Mouse (Mus musculus) liver, adult 2 months (tissue): Measurements from ENCODE around the gene Ddx6. TPM values are rescaled to one million over a fixed set of nuclear protein-coding genes. Genes with fewer than 3 reads are reported as not detected.
A peak's percentile ranks its signal among the peaks of the same experiment; 100 is the strongest.

Source experiments
- DNase-seq: peaks from one replicate; pipeline ENCODE4 v3.0.0-alpha.2; 2011; ENCODE audit warnings: low read depth, low spot score; ENCODE audit errors: extremely low read depth
- H3K27ac ChIP-seq: fragments of 200-500 bp; replicated peaks from 2 replicates; pipeline ENCODE4 v1.5.1; 2012; ENCODE audit warnings: low read depth, mild to moderate bottlenecking, control low read depth, inconsistent platforms, low read length; ENCODE audit not compliant: insufficient read depth
- H3K27me3 ChIP-seq: fragments of 200-500 bp; 2 replicates; pipeline ENCODE4 v1.6.1; 2012; ENCODE audit warnings: mild to moderate bottlenecking, moderate library complexity, low read length, inconsistent platforms; ENCODE audit not compliant: control insufficient read depth, insufficient read depth
- H3K36me3 ChIP-seq: fragments of 200-500 bp; 2 replicates; pipeline ENCODE4 v1.6.1; 2012; ENCODE audit warnings: low read length, inconsistent platforms; ENCODE audit not compliant: control insufficient read depth, insufficient read depth
- H3K4me1 ChIP-seq: fragments of 200-500 bp; 2 replicates; pipeline ENCODE4 v1.6.1; 2011; ENCODE audit warnings: low read length; ENCODE audit not compliant: control insufficient read depth, insufficient read depth
- H3K4me3 ChIP-seq: fragments of 200-500 bp; 2 replicates; pipeline ENCODE4 v1.5.1; 2011; ENCODE audit warnings: low read depth, mild to moderate bottlenecking, control low read depth, low read length, moderate library complexity; ENCODE audit not compliant: insufficient read depth
- H3K79me2 ChIP-seq: fragments of 200-500 bp; 2 replicates; pipeline ENCODE4 v1.6.1; 2012; ENCODE audit warnings: inconsistent platforms, mild to moderate bottlenecking, low read length, moderate library complexity; ENCODE audit not compliant: control insufficient read depth, insufficient read depth
- H3K9ac ChIP-seq: fragments of 200-500 bp; 2 replicates; pipeline ENCODE4 v1.6.1; 2012; ENCODE audit warnings: low read depth, mild to moderate bottlenecking, control low read depth, inconsistent platforms, low read length
- CTCF ChIP-seq: fragments of 200-500 bp; IDR thresholded peaks from 2 replicates; pipeline ENCODE4 v1.5.1; 2011; ENCODE audit warnings: low read depth, low read length, control low read depth
- POLR2A ChIP-seq: fragments of 200-500 bp; IDR thresholded peaks from 2 replicates; pipeline ENCODE4 v1.6.1; 2011; ENCODE audit warnings: low read length, control low read depth; ENCODE audit not compliant: insufficient read depth; ENCODE audit errors: extremely low read depth
- WGBS: fragments of 180-500 bp; shearing (Covaris S2); methylation state at CpG from one replicate; pipeline ENCODE4 v1.1.7; 2018; 5-methylcytosine and 5-hydroxymethylcytosine counted together
- polyA plus RNA-seq: library from polyadenylated mRNA; depleted of rRNA; stranded (reverse); fragments of >200 nt; gene quantifications from 2 replicates; pipeline ENCODE4 v1.2.3, GENCODE M21; 2012
- total RNA-seq: library from RNA; depleted of rRNA; stranded (reverse); fragments of >200 nt; gene quantifications from 2 replicates; pipeline ENCODE4 v1.2.3, GENCODE M21; 2014

Gene Ddx6
- total and polyA plus RNA-seq, 2 experiments, result 8.8 to 58.7 TPM

- no peaks in the 10 kb centered on the region for H3K79me2 ChIP-seq
- 80% methylated on average over 3 of the region's 3 CpGs for WGBS
- no peaks in the 10 kb centered on the region for H3K27me3 ChIP-seq
- H3K27ac ChIP-seq, result no peak overlapping the region
- peaks cover 7% of the 10 kb centered on the region for H3K4me1 ChIP-seq
- H3K4me3 ChIP-seq, result no peak overlapping the region
- H3K9ac ChIP-seq, result no peak overlapping the region
- DNase-seq, result no peak
- TF ChIP-seq CTCF (no peak), POLR2A (no peak)
- H3K36me3 ChIP-seq, result peaks cover 25% of the 10 kb centered on the region
Observed at GRCm38 (mm10) chr9:44640646-44641357, 36.1 kb downstream of the Ddx6 start.

DNA sequence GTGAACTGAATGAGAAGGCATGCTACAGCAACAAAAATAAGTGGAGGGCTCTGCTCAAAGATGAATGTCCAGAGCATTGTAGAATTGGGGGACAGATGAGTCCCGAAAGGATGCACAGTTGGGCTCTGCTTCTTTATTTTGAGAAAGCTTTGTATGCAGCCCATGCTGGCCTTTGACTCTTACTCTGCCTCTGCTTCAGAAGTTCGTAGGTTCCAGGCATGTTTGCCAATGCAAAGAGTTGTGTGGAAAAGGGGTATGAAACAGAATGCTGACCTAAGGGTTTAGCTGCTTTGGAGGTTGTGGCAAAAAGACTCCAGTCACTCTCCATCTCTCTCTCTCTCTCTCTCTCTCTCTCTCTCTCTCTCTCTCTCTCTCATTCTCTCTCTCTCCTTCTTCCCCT, 36.9 kb downstream of the Ddx6 start:
- Histone ChIP-seq H3K27ac (no peak overlapping the region), H3K4me3 (no peak overlapping the region), H3K79me2 (no peaks in the 10 kb centered on the region), H3K9ac (no peak overlapping the region), H3K4me1 (peaks cover 7% of the 10 kb centered on the region; the same call in 1 of the 2 replicates), H3K27me3 (no peaks in the 10 kb centered on the region), H3K36me3 (peaks cover 17% of the 10 kb centered on the region)
- WGBS, result 65% methylated on average over 2 of the region's 2 CpGs
- no peak for DNase-seq
- TF ChIP-seq CTCF, result no peak
- TF ChIP-seq POLR2A, result no peak

GRCm38 (mm10) chr9:44643103-44643502, 38.4 kb downstream of the Ddx6 start:
- no peaks in the 10 kb centered on the region for H3K27me3 ChIP-seq
- no peak overlapping the region for H3K27ac ChIP-seq
- peaks cover 4% of the 10 kb centered on the region for H3K36me3 ChIP-seq
- H3K4me3 ChIP-seq, result no peak overlapping the region
- no peak for DNase-seq
- peaks cover 3% of the 10 kb centered on the region; the same call in 1 of the 2 replicates for H3K4me1 ChIP-seq
- H3K79me2 ChIP-seq, result no peaks in the 10 kb centered on the region
- TF ChIP-seq CTCF (no peak), POLR2A (no peak)
- WGBS, result 96% methylated on average over 7 of the region's 7 CpGs
- no peak overlapping the region for H3K9ac ChIP-seq

- WGBS, result 83% methylated on average over 2 of the region's 2 CpGs
- Histone ChIP-seq H3K27ac (no peak overlapping the region), H3K9ac (no peak overlapping the region)
Observed at GRCm38 (mm10) chr9:44644186-44644585, 39.5 kb downstream of the Ddx6 start.

DNA sequence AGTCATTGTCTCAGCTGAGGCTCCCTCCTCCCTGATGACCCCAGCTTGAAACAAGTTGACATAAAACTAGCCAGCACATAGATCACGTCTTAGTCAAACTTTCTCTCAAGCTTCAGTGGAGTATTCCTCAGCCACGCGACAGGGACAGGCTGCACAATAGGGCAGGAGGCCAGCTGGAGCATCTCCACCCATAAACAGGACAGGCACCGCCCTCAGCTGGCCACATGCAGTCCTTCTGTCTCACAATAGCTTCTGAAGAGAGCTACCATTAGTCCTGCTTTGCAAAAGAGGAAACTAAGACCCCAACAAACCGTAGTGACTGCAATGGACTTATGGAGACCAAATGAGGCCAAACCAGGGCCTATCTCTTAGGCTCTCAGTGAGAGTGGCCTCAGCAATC, 40.8 kb downstream of the Ddx6 start:
- no peak overlapping the region for H3K4me3 ChIP-seq
- no peaks in the 10 kb centered on the region for H3K27me3 ChIP-seq
- TF ChIP-seq CTCF, result peak; percentile 44
- TF ChIP-seq POLR2A, result no peak
- H3K79me2 ChIP-seq, result no peaks in the 10 kb centered on the region
- WGBS, result 33% methylated on average over 5 of the region's 5 CpGs
- DNase-seq, result peak; percentile 52
- H3K27ac ChIP-seq, result no peak overlapping the region
- no peak overlapping the region for H3K9ac ChIP-seq
- no peaks in the 10 kb centered on the region for H3K4me1 ChIP-seq
- no peaks in the 10 kb centered on the region for H3K36me3 ChIP-seq

More at GRCm38 (mm10) chr9:44644186-44644585, 39.5 kb downstream of the Ddx6 start:
- DNase-seq, result no peak
- no peak for TF ChIP-seq CTCF
- no peak for TF ChIP-seq POLR2A
- Histone ChIP-seq H3K4me3 (no peak overlapping the region), H3K36me3 (no peaks in the 10 kb centered on the region), H3K4me1 (no peaks in the 10 kb centered on the region; the same call in 1 of the 2 replicates), H3K27me3 (no peaks in the 10 kb centered on the region), H3K79me2 (no peaks in the 10 kb centered on the region)

GRCm38 (mm10) chr9:44645924-44646323, 41.2 kb downstream of the Ddx6 start:
- Histone ChIP-seq H3K27ac (no peak overlapping the region), H3K9ac (no peak overlapping the region), H3K4me3 (no peak overlapping the region), H3K36me3 (no peaks in the 10 kb centered on the region), H3K27me3 (no peaks in the 10 kb centered on the region), H3K4me1 (no peaks in the 10 kb centered on the region), H3K79me2 (no peaks in the 10 kb centered on the region)
- WGBS, result 68% methylated on average over 15 of the region's 15 CpGs
- DNase-seq, result no peak
- TF ChIP-seq CTCF (no peak), POLR2A (no peak)
